Mouse (Mus musculus) spleen, adult 10 weeks (tissue): ENCODE measurements around the gene Gm7137. TPM values are rescaled to one million over a fixed set of nuclear protein-coding genes. Genes with fewer than 3 reads are reported as not detected.

Experiments
- polyA plus RNA-seq: library from polyadenylated mRNA; stranded (reverse); fragments of 350-450 nt; fragmentation: Illumina TruSeq; extraction: RNeasy Lipid Tissue Mini Kit (QIAGEN cat#74804); gene quantifications from one replicate; pipeline ENCODE4 v1.2.3, GENCODE M21; 2015; ENCODE audit warnings: low replicate concordance; ENCODE audit not compliant: insufficient read depth

Gm7137 gene
- not detected for polyA plus RNA-seq

GRCm38 (mm10) chr10:77787876-77788275 lies at the start of gene Gm7137:
Gm7137 (minus strand) TSS chr10:77788200.

GRCm38 (mm10) chr10:77835647-77836046 lies 47.6 kb upstream of the Gm7137 start, which contains the start of gene Krtap10-10:
Krtap10-10 (plus strand) TSS chr10:77835947.

GRCm38 (mm10) chr10:77826951-77827350 lies 39.0 kb upstream of the Gm7137 start, which contains the start of gene Krtap10-4:
Krtap10-4 (minus strand) TSS chr10:77827095.

GRCm38 (mm10) chr10:77814382-77814781 lies 26.4 kb upstream of the Gm7137 start, which contains the start of gene Gm2696:
Gm2696 (plus strand) TSS chr10:77814682.

GRCm38 (mm10) chr10:77811743-77812142 lies 23.7 kb upstream of the Gm7137 start, which contains the start of gene Gm9507:
Gm9507 (minus strand) TSS chr10:77811843.

GRCm38 (mm10) chr10:77798921-77799508 lies 11.0 kb upstream of the Gm7137 start, which contains the start of gene Gm19668:
Gm19668 (minus strand) TSS chr10:77799133.

GRCm38 (mm10) chr10:77794976-77795375 lies 7.0 kb upstream of the Gm7137 start, which contains the start of gene Gm9639:
Gm9639 (minus strand) TSS chr10:77795076.

GRCm38 (mm10) chr10:77782442-77782841 lies 5.6 kb downstream of the Gm7137 start, which contains the start of gene Gm3250:
Gm3250 (minus strand) TSS chr10:77782542.

GRCm38 (mm10) chr10:77776844-77777243 lies 11.2 kb downstream of the Gm7137 start, which contains the start of gene Gm7138:
Gm7138 (minus strand) TSS chr10:77776944.

GRCm38 (mm10) chr10:77771225-77771624 lies 16.8 kb downstream of the Gm7137 start, which contains the start of gene Gm3238:
Gm3238 (minus strand) TSS chr10:77771325.

GRCm38 (mm10) chr10:77759582-77759981 lies 28.4 kb downstream of the Gm7137 start, which contains the start of gene Gm3233:
Gm3233 (minus strand) TSS chr10:77759682.

GRCm38 (mm10) chr10:77751254-77751653 lies 36.7 kb downstream of the Gm7137 start, which contains the start of gene Gm9736:
Gm9736 (minus strand) TSS chr10:77751354.

GRCm38 (mm10) chr10:77741924-77742688 lies 45.9 kb downstream of the Gm7137 start, which contains the start of gene Gm18596:
Gm18596 (minus strand) TSS chr10:77742638.

Other genes with a start within 250 kb of the Gm7137 start
- 83.9 TPM for gene Pttg1ip, start 206.5 kb downstream of the Gm7137 start, polyA plus RNA-seq
- gene Sumo3, start 182.1 kb downstream of the Gm7137 start, polyA plus RNA-seq = 158 TPM
- not detected for gene Gm49325, start 182.0 kb downstream of the Gm7137 start, polyA plus RNA-seq
- gene Ube2g2, start 165.9 kb downstream of the Gm7137 start, polyA plus RNA-seq = 33.2 TPM
- 0.23 TPM for gene Tspear, start 101.6 kb downstream of the Gm7137 start, polyA plus RNA-seq
- not detected for gene Gm19402, start 97.4 kb downstream of the Gm7137 start, polyA plus RNA-seq
- not detected for gene Gm9508, start 91.0 kb downstream of the Gm7137 start, polyA plus RNA-seq
- gene Gm10272, start 81.6 kb downstream of the Gm7137 start, polyA plus RNA-seq = not detected
- not detected for gene Gm10024, start 76.7 kb downstream of the Gm7137 start, polyA plus RNA-seq
- gene Gm10142, start 72.4 kb downstream of the Gm7137 start, polyA plus RNA-seq = not detected
- not detected for gene Krtap12-1, start 67.6 kb downstream of the Gm7137 start, polyA plus RNA-seq
- gene Gm10100, start 61.7 kb downstream of the Gm7137 start, polyA plus RNA-seq = not detected
- not detected for gene Gm18596, start 45.6 kb downstream of the Gm7137 start, polyA plus RNA-seq
- gene Gm9736, start 36.8 kb downstream of the Gm7137 start, polyA plus RNA-seq = not detected
- not detected for gene Gm3233, start 28.5 kb downstream of the Gm7137 start, polyA plus RNA-seq
- not detected for gene Gm3238, start 16.9 kb downstream of the Gm7137 start, polyA plus RNA-seq
- not detected for gene Gm7138, start 11.3 kb downstream of the Gm7137 start, polyA plus RNA-seq
- not detected for gene Gm3250, start 5.7 kb downstream of the Gm7137 start, polyA plus RNA-seq
- gene Gm9639, start 6.9 kb upstream of the Gm7137 start, polyA plus RNA-seq = not detected
- not detected for gene Gm19668, start 10.9 kb upstream of the Gm7137 start, polyA plus RNA-seq
- gene Gm9507, start 23.6 kb upstream of the Gm7137 start, polyA plus RNA-seq = not detected
- gene Gm2696, start 26.5 kb upstream of the Gm7137 start, polyA plus RNA-seq = not detected
- gene Krtap10-4, start 38.9 kb upstream of the Gm7137 start, polyA plus RNA-seq = not detected
- not detected for gene Krtap10-10, start 47.7 kb upstream of the Gm7137 start, polyA plus RNA-seq
- gene Gm36176, start 58.6 kb upstream of the Gm7137 start, polyA plus RNA-seq = not detected
- gene Gm10318, start 64.7 kb upstream of the Gm7137 start, polyA plus RNA-seq = not detected
- gene Gm3285, start 73.8 kb upstream of the Gm7137 start, polyA plus RNA-seq = not detected
- 1.2 TPM for gene Lrrc3, start 114.3 kb upstream of the Gm7137 start, polyA plus RNA-seq
- 66.5 TPM for gene Trpm2, start 182.4 kb upstream of the Gm7137 start, polyA plus RNA-seq
- gene 1810043G02Rik, start 190.3 kb upstream of the Gm7137 start, polyA plus RNA-seq = 4.4 TPM
- gene Pfkl, start 221.9 kb upstream of the Gm7137 start, polyA plus RNA-seq = 8.5 TPM